Mouse (Mus musculus) intestine, postnatal 0 days (tissue): ENCODE results near the gene Bcan. TPM values are rescaled to one million over a fixed set of nuclear protein-coding genes. Genes with fewer than 3 reads are reported as not detected.

Experiments
- ATAC-seq: fragments of 200-750 bp; cut with Nextera tagmentation; 2 replicates; pipeline ENCODE4 v1.8.0; 2017; ENCODE audit warnings: mild to moderate bottlenecking, moderate TSS enrichment, moderate library complexity
- H3K27ac ChIP-seq: fragments of 300-500 bp; sonication (generic); 2 replicates; pipeline ENCODE4 v1.5.1; 2014; ENCODE audit warnings: mild to moderate bottlenecking, low read depth, low read length, moderate library complexity
- H3K27me3 ChIP-seq: fragments of 300-500 bp; sonication (generic); replicated peaks from 2 replicates; pipeline ENCODE4 v1.6.1; 2014; ENCODE audit warnings: low read length, mixed read lengths; ENCODE audit not compliant: control insufficient read depth, insufficient read depth
- H3K36me3 ChIP-seq: fragments of 300-500 bp; sonication (generic); 2 replicates; pipeline ENCODE4 v1.6.1; 2014; ENCODE audit warnings: mild to moderate bottlenecking, moderate library complexity; ENCODE audit not compliant: control insufficient read depth, insufficient read depth
- H3K4me1 ChIP-seq: fragments of 300-500 bp; sonication (generic); replicated peaks from 2 replicates; pipeline ENCODE4 v1.6.1; 2014; ENCODE audit warnings: antibody characterized with exemption, low read length, mixed read lengths; ENCODE audit not compliant: control insufficient read depth, insufficient read depth
- H3K4me2 ChIP-seq: fragments of 300-500 bp; sonication (generic); replicated peaks from 2 replicates; pipeline ENCODE4 v1.6.1; 2014; ENCODE audit warnings: low read depth, mild to moderate bottlenecking, moderate library complexity
- H3K4me3 ChIP-seq: fragments of 300-500 bp; sonication (generic); 2 replicates; pipeline ENCODE4 v1.5.1; 2014; ENCODE audit warnings: low read depth, low read length
- H3K9ac ChIP-seq: fragments of 300-500 bp; sonication (generic); 2 replicates; pipeline ENCODE4 v1.6.1; 2014; ENCODE audit warnings: mild to moderate bottlenecking, low read depth, low read length
- H3K9me3 ChIP-seq: fragments of 300-500 bp; sonication (generic); 2 replicates; pipeline ENCODE4 v1.6.1; 2016; ENCODE audit warnings: mixed run types; ENCODE audit not compliant: control insufficient read depth
- CTCF ChIP-seq: sonication (generic); IDR thresholded peaks from 2 replicates; pipeline ENCODE4 v1.5.1; 2016; ENCODE audit warnings: low read depth, mild to moderate bottlenecking, control low read depth, antibody characterized with exemption, moderate library complexity
- WGBS: fragments of 180-500 bp; shearing (Covaris S2); extraction: QIAGEN DNeasy Blood & Tissue Kit; methylation state at CpG from one replicate; pipeline ENCODE4 v1.1.7; 2014; 5-methylcytosine and 5-hydroxymethylcytosine counted together
- polyA plus RNA-seq: library from polyadenylated mRNA; unstranded; fragments of >200 nt; fragmentation: Nextera tagmentation; extraction: Ambion mirVana; gene quantifications from 2 replicates; pipeline ENCODE4 v1.2.1, GENCODE M21; 2015

Gene Bcan
- polyA plus RNA-seq, 1 experiment from 2014 or later = 0.17 TPM

DNA sequence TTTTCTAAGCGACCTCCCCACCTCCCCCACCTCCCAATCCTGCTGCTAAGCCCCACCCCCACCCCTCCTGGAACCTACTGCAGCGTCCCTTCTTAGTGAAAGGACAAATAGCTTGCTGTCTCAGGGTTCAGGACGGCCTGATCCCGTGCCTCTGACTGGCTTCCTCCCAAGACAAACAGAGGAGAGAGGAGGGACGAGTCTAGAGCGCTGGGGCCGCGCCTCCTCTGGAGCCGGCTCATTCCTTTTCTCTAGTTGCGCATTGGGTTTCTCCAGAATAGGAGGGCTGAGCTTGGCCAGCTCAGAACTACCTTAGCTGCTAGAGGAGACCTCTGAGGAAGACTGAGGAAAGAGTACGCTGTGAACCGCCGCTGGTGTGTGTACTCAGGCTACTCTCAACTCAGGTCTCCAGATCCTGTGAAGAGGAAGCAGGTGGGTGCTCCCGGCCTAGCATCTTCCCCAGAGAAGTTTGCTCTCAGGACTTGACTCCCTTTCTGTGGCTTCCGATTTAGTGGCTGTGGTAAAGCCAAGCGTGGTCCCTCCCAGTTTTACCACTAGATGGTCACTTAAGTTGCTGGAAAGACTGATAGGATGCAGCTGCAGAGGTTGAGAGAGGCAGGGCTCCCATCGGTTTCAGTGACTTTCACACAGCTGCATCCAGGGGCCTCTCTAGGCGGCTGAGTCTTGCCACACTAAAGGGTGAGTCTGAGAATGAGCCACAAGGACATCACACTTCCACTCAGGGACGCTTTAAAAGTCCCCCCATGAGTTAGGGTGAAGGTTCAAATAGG, 30.8 kb upstream of the Bcan start:
- peaks cover 33% of the 10 kb centered on the region for H3K27me3 ChIP-seq

DNA sequence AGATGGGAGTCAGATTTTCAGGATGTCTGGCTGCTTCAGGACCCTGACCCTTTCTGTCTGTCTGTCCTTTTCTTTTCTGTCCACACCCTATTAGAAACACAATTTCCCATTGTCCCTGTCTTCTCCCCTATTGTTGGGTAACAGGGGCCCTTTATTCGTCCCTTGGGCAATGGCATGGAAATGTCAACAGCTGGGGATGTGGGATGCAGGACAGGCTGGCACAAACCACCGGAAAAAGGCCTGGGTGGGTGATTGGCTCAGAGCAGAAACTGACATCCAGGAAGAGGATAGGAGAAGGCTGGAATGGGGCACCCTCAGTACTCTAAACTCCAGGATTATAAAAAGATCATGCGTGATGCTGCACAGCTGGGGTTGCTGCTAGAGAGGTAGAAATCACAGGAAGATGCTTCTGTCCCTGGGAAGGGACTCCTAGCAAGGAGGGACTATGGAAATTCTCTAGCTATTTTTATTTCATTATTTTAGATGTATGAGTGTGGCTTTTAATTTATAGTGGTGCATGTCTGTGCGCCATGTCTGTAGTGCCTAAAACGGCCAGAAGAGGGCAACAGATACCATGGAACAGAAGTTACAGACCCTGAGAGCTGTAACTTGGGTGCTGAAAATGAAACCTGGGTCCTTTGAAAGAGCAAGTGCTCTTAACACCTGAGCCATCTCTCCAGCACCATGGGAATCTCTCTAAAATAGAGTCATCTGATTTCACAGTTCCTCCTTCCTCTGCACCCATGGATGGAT, 27.6 kb upstream of the Bcan start, which contains the start of gene Hapln2:
TSS of gene Hapln2 (minus strand) at position 150 of the 753 bp plus-strand sequence.
- 52% methylated on average over 5 of the region's 5 CpGs for WGBS
- TF ChIP-seq CTCF = peak; percentile 65
- no peak within 1 kb of the TSS for H3K9ac ChIP-seq
- no peak for ATAC-seq
- H3K27ac ChIP-seq = no peak within 1 kb of the TSS
- 0 out of 2 replicates have a peak, but pooled peaks cover 2% of the 10 kb centered on the region for H3K4me1 ChIP-seq
- peaks cover 7% of the 10 kb centered on the region; the same call in 1 of the 2 replicates for H3K9me3 ChIP-seq
- no peak within 1 kb of the TSS for H3K4me3 ChIP-seq
- H3K27me3 ChIP-seq = peaks cover 60% of the 10 kb centered on the region
- H3K36me3 ChIP-seq = no peaks in the 10 kb centered on the region
- no peak within 1 kb of the TSS for H3K4me2 ChIP-seq

More for the DNA sequence above, 30.8 kb upstream of the Bcan start:
- Histone ChIP-seq H3K27ac (no peak overlapping the region), H3K4me1 (no peaks in the 10 kb centered on the region), H3K4me2 (no peak overlapping the region), H3K36me3 (no peaks in the 10 kb centered on the region), H3K4me3 (no peak overlapping the region), H3K9me3 (peaks cover 7% of the 10 kb centered on the region; the same call in 1 of the 2 replicates), H3K9ac (no peak overlapping the region)
- WGBS = 9% methylated on average over 19 of the region's 19 CpGs
- ATAC-seq = no peak; the same call in 1 of the 2 replicates
- TF ChIP-seq CTCF = no peak

DNA sequence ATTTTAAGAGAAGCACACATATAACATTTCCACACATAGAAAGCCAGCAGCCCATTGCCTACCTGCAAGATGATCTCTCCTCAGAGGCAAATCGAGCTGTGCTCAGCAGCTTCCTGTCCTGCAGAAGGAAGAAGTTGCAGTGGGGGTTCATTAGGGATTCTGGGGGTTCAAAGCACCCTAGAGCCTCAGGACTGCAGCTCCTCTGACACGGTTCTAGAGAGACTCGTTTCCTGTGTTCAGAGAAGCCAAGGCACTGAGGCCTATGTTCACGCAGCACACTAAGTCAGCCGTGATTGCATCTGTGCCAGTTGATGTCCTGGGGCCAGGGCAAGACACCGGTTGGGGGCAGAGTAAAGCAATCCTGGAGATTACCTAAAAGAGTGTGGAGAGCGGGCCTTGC, 26.8 kb upstream of the Bcan start:
- 0 out of 2 replicates have a peak, but pooled peaks cover 4% of the 10 kb centered on the region for H3K4me1 ChIP-seq
- no peak overlapping the region for H3K4me2 ChIP-seq
- peaks cover 7% of the 10 kb centered on the region; the same call in 1 of the 2 replicates for H3K9me3 ChIP-seq
- WGBS = 65% methylated on average over 7 of the region's 7 CpGs
- no peaks in the 10 kb centered on the region for H3K36me3 ChIP-seq
- H3K4me3 ChIP-seq = no peak overlapping the region
- ATAC-seq = no peak
- no peak for TF ChIP-seq CTCF
- peaks cover 60% of the 10 kb centered on the region for H3K27me3 ChIP-seq
- no peak overlapping the region for H3K27ac ChIP-seq
- H3K9ac ChIP-seq = no peak overlapping the region

DNA sequence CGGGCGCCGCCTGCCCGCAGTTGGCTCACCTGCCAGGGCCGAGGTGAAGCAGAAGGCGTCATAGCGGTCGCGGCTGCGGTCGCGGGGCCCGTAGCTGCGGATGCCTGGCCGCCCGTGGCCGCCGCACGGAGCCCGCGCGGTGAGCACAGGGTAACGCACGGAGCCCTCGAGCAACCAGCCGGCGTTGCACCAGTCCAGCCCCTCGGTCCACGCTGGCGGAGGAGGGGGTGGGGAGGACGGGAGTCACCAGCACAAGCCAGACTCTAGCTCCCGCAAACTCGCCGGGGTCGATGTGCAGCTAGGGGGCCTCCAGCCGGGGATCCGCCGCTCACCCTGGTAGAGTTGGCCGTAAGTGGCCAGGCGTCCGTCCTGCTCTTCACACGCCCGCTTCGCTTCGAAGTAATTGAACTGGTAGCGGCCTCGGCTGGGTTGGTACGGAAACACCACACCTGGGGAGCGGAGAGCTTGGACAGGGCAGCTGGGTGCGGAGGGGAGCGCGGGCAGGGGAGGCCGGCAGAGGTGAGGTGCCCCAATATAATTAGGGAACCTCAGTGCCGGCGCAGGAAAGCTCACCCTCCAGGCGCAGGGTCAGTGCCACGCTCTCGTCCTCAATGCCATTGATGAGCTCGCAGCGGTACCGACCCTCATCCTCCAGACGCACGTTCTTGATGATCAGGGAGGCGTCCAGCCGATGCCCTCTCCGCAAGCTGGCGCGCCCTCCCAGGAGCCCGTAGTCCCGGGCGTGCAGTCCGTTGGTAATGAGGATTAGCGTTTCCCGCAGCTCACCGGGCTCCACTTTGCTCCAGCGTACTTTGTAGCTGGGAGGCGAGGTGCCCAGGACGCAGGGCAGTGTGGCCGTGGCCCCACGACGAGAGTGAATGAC, 23.4 kb upstream of the Bcan start:
- Histone ChIP-seq H3K4me1 (0 out of 2 replicates have a peak, but pooled peaks cover 4% of the 10 kb centered on the region), H3K9me3 (peaks cover 5% of the 10 kb centered on the region; the same call in 1 of the 2 replicates), H3K4me2 (peak overlapping the region; percentile 84), H3K27ac (no peak overlapping the region), H3K9ac (no peak overlapping the region), H3K36me3 (no peaks in the 10 kb centered on the region), H3K27me3 (peaks cover 66% of the 10 kb centered on the region), H3K4me3 (peak overlapping the region; percentile 52)
- ATAC-seq = peak; percentile 67
- WGBS = under 1% methylated on average over 81 of the region's 81 CpGs
- TF ChIP-seq CTCF = 0 out of 2 replicates have a peak, but pooled peaks have one; percentile 27

DNA sequence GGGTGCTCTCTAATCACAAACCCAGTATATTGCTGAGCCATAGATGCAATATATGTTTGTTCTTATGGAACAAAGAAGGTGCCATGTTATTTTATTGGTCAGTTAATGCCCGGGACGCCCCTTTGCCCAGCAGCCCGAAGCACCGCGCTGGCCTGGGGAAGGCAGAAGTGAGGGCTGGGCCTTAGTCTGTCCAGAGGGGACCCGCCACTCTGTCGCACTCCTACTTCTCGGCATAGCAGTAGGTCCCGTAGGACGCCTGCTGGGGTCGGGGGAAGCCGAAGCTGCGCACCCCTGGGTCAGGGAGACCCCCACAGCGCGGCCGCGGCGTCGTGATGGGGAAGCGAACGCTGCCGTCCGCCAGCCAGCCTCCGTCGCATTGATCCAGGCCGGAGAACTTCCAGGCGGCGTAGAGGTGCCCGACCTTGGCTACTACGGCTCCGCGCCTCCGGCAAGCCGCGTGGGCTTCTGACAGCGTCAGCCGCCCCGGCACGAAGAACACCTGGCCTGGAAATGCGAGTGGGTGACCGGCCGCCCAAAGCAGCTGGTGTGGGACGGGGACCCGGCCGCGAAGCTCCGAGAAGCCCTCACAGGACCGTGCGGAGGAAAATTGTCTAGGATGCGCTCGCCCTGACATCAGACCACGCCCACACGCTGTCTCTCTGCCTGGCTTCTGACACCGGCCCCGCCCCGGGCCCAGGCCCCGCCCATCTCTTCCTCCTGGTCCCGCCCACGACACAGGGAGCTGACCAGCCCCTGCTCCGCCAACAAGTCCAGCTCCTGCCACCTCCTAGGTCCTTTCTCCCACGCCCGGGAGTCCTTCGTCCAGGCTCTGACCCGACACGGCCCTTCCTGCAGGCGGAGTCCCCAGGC, 22.5 kb upstream of the Bcan start:
- H3K9ac ChIP-seq = no peak overlapping the region
- WGBS = 2% methylated on average over 66 of the region's 66 CpGs

More for the DNA sequence above, 22.5 kb upstream of the Bcan start:
- no peaks in the 10 kb centered on the region for H3K36me3 ChIP-seq
- 0 out of 2 replicates have a peak, but pooled peaks cover 4% of the 10 kb centered on the region for H3K4me1 ChIP-seq
- no peak overlapping the region for H3K27ac ChIP-seq
- TF ChIP-seq CTCF = no peak
- peaks cover 65% of the 10 kb centered on the region for H3K27me3 ChIP-seq
- peak overlapping the region; percentile 84 for H3K4me2 ChIP-seq
- H3K4me3 ChIP-seq = peak overlapping the region; percentile 52
- no peaks in the 10 kb centered on the region for H3K9me3 ChIP-seq
- peak; percentile 83 for ATAC-seq
